Mouse (Mus musculus) MEL (cell line): ENCODE measurements around the gene Gm10840. TPM values are rescaled to one million over a fixed set of nuclear protein-coding genes. Genes with fewer than 3 reads are reported as not detected.

ENCODE experiments used
- DNase-seq: peaks from one replicate; pipeline ENCODE4 v3.0.0; 2011; ENCODE audit warnings: low read depth, low spot score
- H3K27ac ChIP-seq: 2 replicates; pipeline ENCODE4 v1.5.1; 2012; ENCODE audit warnings: low read depth, mild to moderate bottlenecking, control low read depth, low read length, moderate library complexity; ENCODE audit not compliant: control insufficient read depth
- H3K27me3 ChIP-seq, 2 experiments: fragments of 150-350 bp in 1 of 2; sonication (generic) in 1 of 2; 2 replicates each; pipeline ENCODE4 v1.6.1; 2012; ENCODE audit warnings: low read length in 2 of 2, mild to moderate bottlenecking in 2 of 2, improper control_type of control experiment in 1 of 2, moderate library complexity in 1 of 2; ENCODE audit not compliant: insufficient read depth in 2 of 2, control insufficient read depth in 1 of 2
- H3K36me3 ChIP-seq, 2 experiments: 2 replicates each; pipeline ENCODE4 v1.6.1; 2012 to 2014; ENCODE audit warnings: low read length in 2 of 2, improper control_type of control experiment in 1 of 2, inconsistent platforms in 1 of 2, mild to moderate bottlenecking in 1 of 2; ENCODE audit not compliant: insufficient read depth in 2 of 2, control insufficient read depth in 1 of 2
- H3K4me1 ChIP-seq, 2 experiments: fragments of 150-350 bp in 1 of 2; sonication (generic) in 1 of 2; 2 replicates each; pipeline ENCODE4 v1.6.1; 2012; ENCODE audit warnings: low read length in 2 of 2, improper control_type of control experiment in 1 of 2, mild to moderate bottlenecking in 1 of 2; ENCODE audit not compliant: insufficient read depth in 2 of 2, control insufficient read depth in 1 of 2
- H3K4me3 ChIP-seq, 2 experiments: fragments of 150-350 bp in 1 of 2; sonication (generic) in 1 of 2; 2 replicates each; pipeline ENCODE4 v1.5.1; 2012; ENCODE audit warnings: low read depth in 2 of 2, low read length in 2 of 2, mild to moderate bottlenecking in 2 of 2, moderate library complexity in 2 of 2, control low read depth in 1 of 2, improper control_type of control experiment in 1 of 2; ENCODE audit not compliant: control insufficient read depth in 1 of 2, insufficient read depth in 1 of 2
- H3K79me2 ChIP-seq: 2 replicates; pipeline ENCODE4 v1.6.1; 2012; ENCODE audit warnings: mild to moderate bottlenecking, low read length, moderate library complexity; ENCODE audit not compliant: control insufficient read depth, poor library complexity, insufficient read depth
- H3K9ac ChIP-seq: 2 replicates; pipeline ENCODE4 v1.6.1; 2012; ENCODE audit warnings: low read depth, mild to moderate bottlenecking, control low read depth, low read length, moderate library complexity; ENCODE audit not compliant: control insufficient read depth, poor library complexity, severe bottlenecking
- H3K9me3 ChIP-seq: fragments of 150-350 bp; sonication (generic); replicated peaks from 2 replicates; pipeline ENCODE4 v1.6.1; 2012; ENCODE audit warnings: mild to moderate bottlenecking, low read length, improper control_type of control experiment, moderate library complexity; ENCODE audit not compliant: insufficient read depth
- GATA1 ChIP-seq: IDR thresholded peaks from 2 replicates; pipeline ENCODE4 v1.6.1; 2011; ENCODE audit warnings: low read depth, low read length, improper control_type of control experiment
- KAT2A ChIP-seq: conservative IDR thresholded peaks from 2 replicates; pipeline ENCODE4 v1.6.1; 2012; ENCODE audit warnings: low read depth, low read length, improper control_type of control experiment, inconsistent platforms
- MAFK ChIP-seq: IDR thresholded peaks from 2 replicates; pipeline ENCODE4 v1.6.1; 2011; ENCODE audit warnings: low read depth, mild to moderate bottlenecking, low read length, improper control_type of control experiment, borderline replicate concordance
- MEF2A ChIP-seq: IDR thresholded peaks from 2 replicates; pipeline ENCODE4 v1.6.1; 2014; ENCODE audit warnings: low read depth, mild to moderate bottlenecking, inconsistent platforms, low read length, improper control_type of control experiment; ENCODE audit not compliant: poor library complexity, insufficient replicate concordance, severe bottlenecking; ENCODE audit errors: extremely low read depth
- MYB ChIP-seq: IDR thresholded peaks from 2 replicates; pipeline ENCODE4 v1.6.1; 2011; ENCODE audit warnings: mild to moderate bottlenecking, low read depth, low read length, improper control_type of control experiment
- POLR2A ChIP-seq, 2 experiments: IDR thresholded peaks; 2 replicates each; pipeline ENCODE4 v1.6.1; 2011 to 2012; ENCODE audit warnings: low read length in 2 of 2, mild to moderate bottlenecking in 2 of 2, control low read depth in 1 of 2, improper control_type of control experiment in 1 of 2, low read depth in 1 of 2, moderate library complexity in 1 of 2; ENCODE audit not compliant: control insufficient read depth in 1 of 2, insufficient read depth in 1 of 2, poor library complexity in 1 of 2
- POLR2AphosphoS2 ChIP-seq: IDR thresholded peaks from 2 replicates; pipeline ENCODE4 v1.6.1; 2011; ENCODE audit warnings: low read length, improper control_type of control experiment
- TCF12 ChIP-seq: IDR thresholded peaks from 2 replicates; pipeline ENCODE4 v1.6.1; 2014; ENCODE audit warnings: low read depth, mild to moderate bottlenecking, inconsistent platforms, low read length, improper control_type of control experiment, moderate library complexity
- ZC3H11A ChIP-seq: IDR thresholded peaks from 2 replicates; pipeline ENCODE4 v1.6.1; 2012; ENCODE audit warnings: low read depth, mild to moderate bottlenecking, inconsistent platforms, low read length, improper control_type of control experiment
- ZMIZ1 ChIP-seq: IDR thresholded peaks from 2 replicates; pipeline ENCODE4 v1.6.1; 2012; ENCODE audit warnings: low read depth, mild to moderate bottlenecking, inconsistent platforms, low read length, improper control_type of control experiment, moderate library complexity
- polyA plus RNA-seq, 2 experiments: library from polyadenylated mRNA; stranded (reverse) in 1 of 2; unstranded in 1 of 2; fragments of >175 nt in 1 of 2; fragments of >200 nt in 1 of 2; gene quantifications; 2 replicates each; pipeline versions ENCODE4 v1.2.1 to v1.2.4; 2012; ENCODE audit warnings: low replicate concordance in 2 of 2, low read depth in 1 of 2; ENCODE audit not compliant: insufficient read length in 2 of 2, insufficient read depth in 1 of 2, missing spikeins in 1 of 2
- total RNA-seq: library from RNA; depleted of rRNA; stranded (reverse); fragments of 300-350 nt; gene quantifications from 2 replicates; pipeline ENCODE4 v1.2.3, GENCODE M21; 2012

Gene Gm10840
- total and polyA plus RNA-seq, 3 experiments, result not detected

DNA sequence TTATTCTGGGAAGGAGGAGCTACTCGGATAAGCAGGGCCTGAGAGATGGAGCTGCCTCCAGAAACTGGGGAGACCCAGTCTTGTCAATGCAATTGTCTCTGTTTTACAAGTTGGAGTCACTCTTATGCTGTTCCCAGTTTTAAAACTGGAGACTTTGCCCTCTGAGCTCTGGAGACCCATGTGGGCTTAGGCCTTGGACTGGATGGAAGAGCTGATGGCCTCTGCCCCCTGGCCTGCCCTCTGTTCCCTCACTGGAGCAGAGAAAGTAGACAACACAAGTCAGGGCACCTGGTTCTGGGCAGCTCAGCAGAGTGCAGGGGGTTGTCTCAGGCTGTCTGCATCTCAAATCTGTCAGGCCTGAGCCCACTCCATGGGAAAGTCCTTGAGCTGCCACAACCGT, 5.9 kb upstream of the Gm10840 start:
- Histone ChIP-seq H3K4me1 (peaks cover 0 to 15% of the 10 kb centered on the region in 2 experiments; a peak in 2 of 4 replicates), H3K36me3 (peaks cover 0 to 4% of the 10 kb centered on the region in 2 experiments; a peak in 1 of 4 replicates), H3K9me3 (no peaks in the 10 kb centered on the region)
- TF ChIP-seq POLR2A (IDR thresholded peaks at IDR 0.05; ENCODE audit: control insufficient read depth in 1 of 2, insufficient read depth in 1 of 2, low read depth in 1 of 2, low read length in 2 of 2, poor library complexity in 1 of 2) (peak in 1 of 2 experiments; percentile 30; a peak in 1 of 4 replicates), ZC3H11A (no peak), KAT2A (no peak)
- TF ChIP-seq, all 39 proteins: peak for 1
- no peak for DNase-seq
- no peak overlapping the region for H3K4me3 ChIP-seq
- H3K27me3 ChIP-seq, result no peaks in the 10 kb centered on the region
- no peak overlapping the region for H3K27ac ChIP-seq
- peaks cover 10% of the 10 kb centered on the region for H3K79me2 ChIP-seq
- H3K9ac ChIP-seq, result no peak overlapping the region

DNA sequence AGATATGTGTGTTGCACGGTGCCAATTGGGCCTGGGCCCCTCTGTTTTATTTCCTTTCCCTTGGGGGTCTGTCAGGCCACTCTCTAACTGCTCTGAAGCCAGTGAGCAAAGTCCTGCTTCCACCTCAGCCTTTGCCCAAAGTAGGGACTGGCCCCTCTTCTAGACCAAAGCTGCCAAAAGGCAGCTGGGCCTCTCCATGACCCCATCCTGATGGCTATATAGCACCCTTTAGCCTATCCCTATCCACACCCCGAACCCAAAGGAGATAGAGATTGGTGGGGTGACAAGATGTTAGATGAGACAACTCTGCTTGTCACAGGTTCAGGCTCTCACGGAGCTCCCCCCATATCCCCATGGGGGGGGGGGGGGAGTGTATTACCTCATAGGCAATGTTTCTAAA, 4.9 kb upstream of the Gm10840 start:
- H3K9me3 ChIP-seq, result no peaks in the 10 kb centered on the region
- no peak for DNase-seq
- H3K79me2 ChIP-seq, result peaks cover 13% of the 10 kb centered on the region
- H3K36me3 ChIP-seq, result peaks cover 0 to 4% of the 10 kb centered on the region in 2 experiments; a peak in 1 of 4 replicates
- no peak overlapping the region for H3K27ac ChIP-seq
- no peak overlapping the region for H3K4me3 ChIP-seq
- H3K27me3 ChIP-seq, result no peaks in the 10 kb centered on the region
- peaks cover 0 to 16% of the 10 kb centered on the region in 2 experiments; a peak in 2 of 4 replicates for H3K4me1 ChIP-seq
- no peak overlapping the region for H3K9ac ChIP-seq
- no peak for TF ChIP-seq MEF2A
- no peak for TF ChIP-seq MYB
- TF ChIP-seq MAFK, result no peak
- no peak for TF ChIP-seq ZMIZ1

DNA sequence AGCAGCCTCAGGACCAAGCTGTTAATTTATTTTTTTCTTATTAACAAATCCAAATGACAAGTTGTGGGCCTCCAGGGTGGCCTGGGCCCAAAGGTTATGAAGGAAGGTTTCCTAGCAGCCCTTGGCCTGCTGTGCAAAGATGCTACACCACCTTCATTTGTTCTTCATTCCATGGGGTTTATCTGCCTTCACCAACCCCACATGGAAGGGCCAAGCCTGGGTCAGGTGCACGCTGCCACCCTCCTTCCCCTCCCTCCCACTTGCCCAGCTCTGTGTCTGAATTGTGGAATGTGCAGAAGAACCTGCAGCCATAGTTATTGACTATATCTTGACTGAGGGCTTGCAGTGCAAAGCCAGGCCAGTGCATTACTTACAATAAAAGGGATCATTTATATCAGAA, 4.4 kb upstream of the Gm10840 start:
- peaks cover 0 to 4% of the 10 kb centered on the region in 2 experiments; a peak in 1 of 4 replicates for H3K36me3 ChIP-seq
- no peak overlapping the region for H3K27ac ChIP-seq
- no peaks in the 10 kb centered on the region for H3K27me3 ChIP-seq
- H3K9me3 ChIP-seq, result no peaks in the 10 kb centered on the region
- no peak overlapping the region for H3K4me3 ChIP-seq
- H3K4me1 ChIP-seq, result peaks cover 0 to 20% of the 10 kb centered on the region in 2 experiments; a peak in 2 of 4 replicates
- H3K79me2 ChIP-seq, result peaks cover 13% of the 10 kb centered on the region
- no peak overlapping the region for H3K9ac ChIP-seq
- no peak for DNase-seq
- no peak for TF ChIP-seq GATA1
- peak; percentile 4 for TF ChIP-seq POLR2AphosphoS2
- TF ChIP-seq TCF12, result no peak
